In the genomic region with DNA sequence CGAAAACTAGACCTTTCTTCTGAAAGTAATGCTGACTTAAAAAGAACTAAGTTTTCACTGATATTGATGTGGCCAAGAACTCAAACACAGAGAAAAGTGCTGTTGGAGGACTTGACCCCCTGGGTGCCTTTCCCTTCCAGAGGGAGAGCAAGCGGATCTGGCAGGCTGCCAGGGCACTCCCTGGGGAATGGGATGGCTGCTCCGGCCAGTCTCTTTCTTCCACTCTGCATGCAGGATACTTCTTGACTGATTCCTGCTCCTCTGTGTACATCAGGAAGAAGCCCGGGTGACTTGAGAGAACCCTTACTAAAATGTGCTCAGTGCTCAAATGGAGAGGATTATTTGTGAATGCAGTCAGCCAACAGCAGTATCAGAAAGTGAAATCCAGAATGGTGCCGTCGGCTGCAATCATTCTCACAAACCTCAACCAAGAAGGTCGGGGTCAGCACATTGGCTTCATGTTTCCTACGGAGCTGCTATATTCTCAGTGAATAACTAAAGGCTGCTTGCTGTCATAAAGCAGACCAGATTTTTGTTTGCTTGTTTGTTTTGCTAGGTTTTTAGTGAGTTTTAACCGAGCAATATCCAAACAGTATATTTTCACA, we compare ENCODE assay signal across 7 mouse cellular contexts.
DNase-seq lines count a peak whose midpoint lies in the region; ATAC-seq and TF ChIP-seq lines count a peak whose summit lies in the region.

No protein-coding gene starts in this region.

- 28% methylated on average over 9 of the region's 9 CpGs for WGBS in hindbrain, postnatal 0 days
- WGBS in lung, embryonic 14.5 days, result 10% methylated on average over 9 of the region's 9 CpGs
- 24% methylated on average over 9 of the region's 9 CpGs for WGBS in stomach, postnatal 0 days

- ATAC-seq in hindbrain, postnatal 0 days, result no peak
- no peak for ATAC-seq in lung, embryonic 14.5 days (ENCODE audit: insufficient read depth)
- ATAC-seq in stomach, postnatal 0 days (ENCODE audit: low FRiP score, low TSS enrichment), result no peak
- ATAC-seq in frontal cortex, adult (ENCODE audit: low TSS enrichment), result no peak

- H3K27me3 ChIP-seq in hindbrain, postnatal 0 days (ENCODE audit: insufficient read depth, low read length), result no peaks in the 10 kb centered on the region
- no peaks in the 10 kb centered on the region for H3K27me3 ChIP-seq in lung, embryonic 14.5 days (ENCODE audit: insufficient read depth, low read length)
- no peaks in the 10 kb centered on the region for H3K27me3 ChIP-seq in stomach, postnatal 0 days (ENCODE audit: control insufficient read depth, insufficient read depth, low read length)

- no peak for TF ChIP-seq EP300 in stomach, postnatal 0 days (optimal IDR thresholded peaks at IDR 0.05)

- 0 out of 2 replicates have a peak, but pooled peaks cover 3% of the 10 kb centered on the region for H3K4me1 ChIP-seq in hindbrain, postnatal 0 days (ENCODE audit: insufficient read depth, low read length)
- H3K4me1 ChIP-seq in lung, embryonic 14.5 days (ENCODE audit: insufficient read depth), result peaks cover 22% of the 10 kb centered on the region
- H3K4me1 ChIP-seq in stomach, postnatal 0 days (replicated peaks; ENCODE audit: control insufficient read depth, insufficient read depth), result 0 out of 2 replicates have a peak, but pooled peaks cover 5% of the 10 kb centered on the region

- H3K27ac ChIP-seq in hindbrain, postnatal 0 days, result 0 out of 2 replicates have a peak overlapping the region, but pooled peaks have one; percentile 11
- H3K27ac ChIP-seq in lung, embryonic 14.5 days (ENCODE audit: low read depth), result peak overlapping the region; percentile 39; the same call in 1 of the 2 replicates
- H3K27ac ChIP-seq in stomach, postnatal 0 days (replicated peaks), result no peak overlapping the region; the same call in 1 of the 2 replicates

- DNase-seq in 3T3-L1 (ENCODE audit: low read depth, low spot score) (peak; percentile 54), R1 (ENCODE audit: low read depth, low spot score) (peak; percentile 25)
- DNase-seq in forelimb bud, embryonic 11.5 days (ENCODE audit: low read depth, low spot score), result peak; percentile 35
- DNase-seq in hindbrain, postnatal 0 days (ENCODE audit: low spot score), result peak; percentile 58
- peak; percentile 87 for DNase-seq in lung, embryonic 14.5 days
- DNase-seq in stomach, postnatal 0 days (ENCODE audit: low spot score), result peak; percentile 75

- no peaks in the 10 kb centered on the region for H3K36me3 ChIP-seq in hindbrain, postnatal 0 days (ENCODE audit: insufficient read depth, low read length)
- H3K36me3 ChIP-seq in lung, embryonic 14.5 days (ENCODE audit: insufficient read depth), result 0 out of 2 replicates have a peak, but pooled peaks cover 4% of the 10 kb centered on the region
- no peaks in the 10 kb centered on the region for H3K36me3 ChIP-seq in stomach, postnatal 0 days (ENCODE audit: control insufficient read depth, insufficient read depth, low read length)

- TF ChIP-seq CTCF in hindbrain, postnatal 0 days (IDR thresholded peaks at IDR 0.05; ENCODE audit: low read depth), result no peak
- no peak for TF ChIP-seq CTCF in lung, embryonic 14.5 days (IDR thresholded peaks at IDR 0.05; ENCODE audit: low read depth)
- no peak for TF ChIP-seq CTCF in stomach, postnatal 0 days (IDR thresholded peaks at IDR 0.05; ENCODE audit: low read depth)

- H3K9me3 ChIP-seq in hindbrain, postnatal 0 days (ENCODE audit: low read length), result no peaks in the 10 kb centered on the region
- H3K9me3 ChIP-seq in lung, embryonic 14.5 days (ENCODE audit: low read depth, low read length), result no peaks in the 10 kb centered on the region
- H3K9me3 ChIP-seq in stomach, postnatal 0 days (ENCODE audit: control insufficient read depth, low read length), result no peaks in the 10 kb centered on the region

- no peak overlapping the region for H3K4me3 ChIP-seq in hindbrain, postnatal 0 days (ENCODE audit: low read length)
- H3K4me3 ChIP-seq in lung, embryonic 14.5 days (ENCODE audit: low read depth, low read length), result no peak overlapping the region
- no peak overlapping the region for H3K4me3 ChIP-seq in stomach, postnatal 0 days (ENCODE audit: low read depth, low read length)

- no peak overlapping the region for H3K4me2 ChIP-seq in hindbrain, postnatal 0 days (ENCODE audit: low read depth, low read length)
- H3K4me2 ChIP-seq in lung, embryonic 14.5 days, result peak overlapping the region; percentile 35
- 0 out of 2 replicates have a peak overlapping the region, but pooled peaks have one; percentile 11 for H3K4me2 ChIP-seq in stomach, postnatal 0 days (replicated peaks; ENCODE audit: low read depth)

- no peak overlapping the region for H3K9ac ChIP-seq in hindbrain, postnatal 0 days (replicated peaks; ENCODE audit: low read length)
- 0 out of 2 replicates have a peak overlapping the region, but pooled peaks have one; percentile 17 for H3K9ac ChIP-seq in lung, embryonic 14.5 days
- no peak overlapping the region for H3K9ac ChIP-seq in stomach, postnatal 0 days (ENCODE audit: low read length)

Comparison
In these comparisons a context has a peak if more than half of its experiments do, and no peak if none do; other contexts are left out.
1. DNase-seq: peak in every context shown above with its lines; median percentile 87 in lung, embryonic 14.5 days; 75 in stomach, postnatal 0 days; 58 in hindbrain, postnatal 0 days; 54 in 3T3-L1; 35 in forelimb bud, embryonic 11.5 days; 25 in R1.